Mouse (Mus musculus) olfactory bulb, adult 2 months (tissue): ENCODE measurements around the gene Kcnj12.

Experiments used
- CTCF ChIP-seq: fragments of 200-500 bp; IDR thresholded peaks from 2 replicates; pipeline ENCODE4 v1.5.1; 2012; ENCODE audit warnings: low read depth, mild to moderate bottlenecking, low read length, moderate library complexity; ENCODE audit not compliant: insufficient read depth
- POLR2A ChIP-seq: fragments of 200-500 bp; IDR thresholded peaks from 2 replicates; pipeline ENCODE4 v1.6.1; 2012; ENCODE audit warnings: mild to moderate bottlenecking, low read depth, low read length, moderate library complexity; ENCODE audit not compliant: insufficient read depth

DNA sequence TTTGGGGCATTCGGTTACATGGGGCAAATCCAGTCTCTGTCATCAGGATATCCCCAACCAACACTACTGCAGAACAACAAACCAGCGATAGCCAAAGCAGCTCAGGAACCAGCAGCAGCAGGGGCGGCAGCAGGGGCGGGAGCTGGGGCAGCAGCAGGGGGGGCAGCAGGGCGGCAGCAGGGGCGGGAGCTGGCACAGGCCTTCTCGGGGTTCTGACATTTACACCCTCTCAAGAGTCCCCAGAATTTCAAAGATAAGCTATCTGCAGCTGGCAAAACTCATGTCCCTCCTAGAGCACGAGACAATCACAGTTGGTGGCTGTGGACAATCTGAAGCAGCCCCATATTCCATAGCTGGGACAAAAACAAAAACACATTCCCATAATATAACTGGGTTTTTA lies 28.8 kb downstream of the Kcnj12 start:
- TF ChIP-seq POLR2A = no peak
- TF ChIP-seq CTCF = no peak
